Mouse (Mus musculus): ENCODE measurements around the gene Tmem256. TPM values are rescaled to one million over a fixed set of nuclear protein-coding genes. Genes with fewer than 3 reads are reported as not detected.

The Tmem256 gene
- polyA plus RNA-seq, 2 experiments = 240 to 382 TPM

GRCm38 (mm10) chr11:69878952-69879351 lies 40.6 kb downstream of the Tmem256 start:
- Histone ChIP-seq H3K27me3 (ENCODE audit: control insufficient read depth, insufficient read depth, low read length) (no peaks in the 10 kb centered on the region), H3K27ac (replicated peaks; ENCODE audit: low read depth, low read length) (no peak overlapping the region), H3K4me3 (replicated peaks; ENCODE audit: low read length) (peak overlapping the region; percentile 46; the same call in 1 of the 2 replicates), H3K9me3 (ENCODE audit: control insufficient read depth, low read length) (no peaks in the 10 kb centered on the region), H3K4me2 (replicated peaks; ENCODE audit: low read depth, low read length, severe bottlenecking) (peak overlapping the region; percentile 79; the same call in 1 of the 2 replicates), H3K4me1 (ENCODE audit: control insufficient read depth, insufficient read depth, low read length) (peaks cover 26% of the 10 kb centered on the region), H3K36me3 (ENCODE audit: control insufficient read depth, insufficient read depth, low read length) (no peaks in the 10 kb centered on the region), H3K9ac (ENCODE audit: low read depth, low read length, severe bottlenecking) (no peak overlapping the region)
- DNase-seq (ENCODE audit: low spot score) = no peak
- 92% methylated on average over 6 of the region's 6 CpGs for WGBS
- ATAC-seq (ENCODE audit: low FRiP score, low read depth) = no peak
- TF ChIP-seq POLR2A (IDR thresholded peaks at IDR 0.05; ENCODE audit: borderline replicate concordance, extremely low read depth, insufficient read depth, insufficient read length) = no peak

GRCm38 (mm10) chr11:69879711-69880110 lies 41.4 kb downstream of the Tmem256 start:
- Histone ChIP-seq H3K27me3 (ENCODE audit: control insufficient read depth, insufficient read depth, low read length) (no peaks in the 10 kb centered on the region), H3K4me1 (ENCODE audit: control insufficient read depth, insufficient read depth, low read length) (peaks cover 26% of the 10 kb centered on the region), H3K4me3 (replicated peaks; ENCODE audit: low read length) (peak overlapping the region; percentile 46), H3K4me2 (replicated peaks; ENCODE audit: low read depth, low read length, severe bottlenecking) (peak overlapping the region; percentile 79), H3K9ac (ENCODE audit: low read depth, low read length, severe bottlenecking) (0 out of 2 replicates have a peak overlapping the region, but pooled peaks have one; percentile 67), H3K36me3 (ENCODE audit: control insufficient read depth, insufficient read depth, low read length) (no peaks in the 10 kb centered on the region), H3K9me3 (ENCODE audit: control insufficient read depth, low read length) (no peaks in the 10 kb centered on the region), H3K27ac (replicated peaks; ENCODE audit: low read depth, low read length) (no peak overlapping the region)
- no peak for ATAC-seq (ENCODE audit: low FRiP score, low read depth)
- 50% methylated on average over 15 of the region's 15 CpGs for WGBS
- no peak for TF ChIP-seq POLR2A (IDR thresholded peaks at IDR 0.05; ENCODE audit: borderline replicate concordance, extremely low read depth, insufficient read depth, insufficient read length)
- no peak for DNase-seq (ENCODE audit: low spot score)

- no peaks in the 10 kb centered on the region for H3K9me3 ChIP-seq (ENCODE audit: control insufficient read depth, low read length)
- DNase-seq (ENCODE audit: low spot score) = peak; percentile 84
- H3K36me3 ChIP-seq (ENCODE audit: control insufficient read depth, insufficient read depth, low read length) = no peaks in the 10 kb centered on the region
- peak overlapping the region; percentile 69 for H3K27ac ChIP-seq (replicated peaks; ENCODE audit: low read depth, low read length)
- H3K27me3 ChIP-seq (ENCODE audit: control insufficient read depth, insufficient read depth, low read length) = no peaks in the 10 kb centered on the region
- under 1% methylated on average over 18 of the region's 18 CpGs for WGBS
- peak overlapping the region; percentile 67 for H3K9ac ChIP-seq (ENCODE audit: low read depth, low read length, severe bottlenecking)
- peak; percentile 50; the same call in 1 of the 2 replicates for TF ChIP-seq POLR2A (IDR thresholded peaks at IDR 0.05; ENCODE audit: borderline replicate concordance, extremely low read depth, insufficient read depth, insufficient read length)
- peak overlapping the region; percentile 79 for H3K4me2 ChIP-seq (replicated peaks; ENCODE audit: low read depth, low read length, severe bottlenecking)
- peak overlapping the region; percentile 46 for H3K4me3 ChIP-seq (replicated peaks; ENCODE audit: low read length)
- H3K4me1 ChIP-seq (ENCODE audit: control insufficient read depth, insufficient read depth, low read length) = peaks cover 26% of the 10 kb centered on the region
- peak; percentile 74 for ATAC-seq (ENCODE audit: low FRiP score, low read depth)
These were observed 42.2 kb downstream of the Tmem256 start for GRCm38 (mm10) chr11:69880506-69880852.

GRCm38 (mm10) chr11:69880853-69881603 lies 42.7 kb downstream of the Tmem256 start, which contains the start of gene Kctd11:
Gene Kctd11, minus strand, starts transcription at chr11:69881406.
- peak within 1 kb of the TSS; percentile 69 for H3K27ac ChIP-seq (replicated peaks; ENCODE audit: low read depth, low read length)
- whole genome bisulfite sequencing = under 1% methylated on average over 45 of the region's 46 CpGs
- ATAC-seq (ENCODE audit: low FRiP score, low read depth) = peak; percentile 87
- peaks cover 22% of the 10 kb centered on the region for H3K4me1 ChIP-seq (ENCODE audit: control insufficient read depth, insufficient read depth, low read length)
- no peaks in the 10 kb centered on the region for H3K36me3 ChIP-seq (ENCODE audit: control insufficient read depth, insufficient read depth, low read length)
- peak within 1 kb of the TSS; percentile 46 for H3K4me3 ChIP-seq (replicated peaks; ENCODE audit: low read length)
- no peaks in the 10 kb centered on the region for H3K9me3 ChIP-seq (ENCODE audit: control insufficient read depth, low read length)
- peak; percentile 79 for DNase-seq (ENCODE audit: low spot score)
- peak within 1 kb of the TSS; percentile 79 for H3K4me2 ChIP-seq (replicated peaks; ENCODE audit: low read depth, low read length, severe bottlenecking)
- no peaks in the 10 kb centered on the region for H3K27me3 ChIP-seq (ENCODE audit: control insufficient read depth, insufficient read depth, low read length)
- TF ChIP-seq POLR2A (IDR thresholded peaks at IDR 0.05; ENCODE audit: borderline replicate concordance, extremely low read depth, insufficient read depth, insufficient read length) = no peak
- H3K9ac ChIP-seq (ENCODE audit: low read depth, low read length, severe bottlenecking) = peak within 1 kb of the TSS; percentile 67

GRCm38 (mm10) chr11:69881787-69882670 lies 43.7 kb downstream of the Tmem256 start:
- Histone ChIP-seq H3K4me3 (replicated peaks; ENCODE audit: low read length) (peak overlapping the region; percentile 46), H3K9ac (ENCODE audit: low read depth, low read length, severe bottlenecking) (peak overlapping the region; percentile 67), H3K4me1 (ENCODE audit: control insufficient read depth, insufficient read depth, low read length) (peaks cover 20% of the 10 kb centered on the region), H3K36me3 (ENCODE audit: control insufficient read depth, insufficient read depth, low read length) (no peaks in the 10 kb centered on the region), H3K4me2 (replicated peaks; ENCODE audit: low read depth, low read length, severe bottlenecking) (peak overlapping the region; percentile 79), H3K27me3 (ENCODE audit: control insufficient read depth, insufficient read depth, low read length) (no peaks in the 10 kb centered on the region), H3K9me3 (ENCODE audit: control insufficient read depth, low read length) (no peaks in the 10 kb centered on the region), H3K27ac (replicated peaks; ENCODE audit: low read depth, low read length) (peak overlapping the region; percentile 69)
- peak; percentile 57 for DNase-seq (ENCODE audit: low spot score)
- no peak for ATAC-seq (ENCODE audit: low FRiP score, low read depth)
- no peak for TF ChIP-seq POLR2A (IDR thresholded peaks at IDR 0.05; ENCODE audit: borderline replicate concordance, extremely low read depth, insufficient read depth, insufficient read length)
- WGBS = 61% methylated on average over 21 of the region's 21 CpGs
